Mouse (Mus musculus): ENCODE data around the gene 1700020L24Rik.

The 1700020L24Rik gene

GRCm38 (mm10) chr11:83437377-83437776 is at the start of gene 1700020L24Rik:
Gene 1700020L24Rik (plus strand): TSS chr11:83437677.
- no peak for DNase-seq (ENCODE audit: low read depth)

- no peak for DNase-seq (ENCODE audit: low read depth)
These were observed 44.4 kb upstream of the 1700020L24Rik start for GRCm38 (mm10) chr11:83393062-83393461.

GRCm38 (mm10) chr11:83394802-83395439 is 42.6 kb upstream of the 1700020L24Rik start:
- DNase-seq (ENCODE audit: low read depth) = no peak

- DNase-seq (ENCODE audit: low read depth) = no peak
These were observed 39.9 kb upstream of the 1700020L24Rik start for GRCm38 (mm10) chr11:83397626-83398025.

GRCm38 (mm10) chr11:83398724-83399123 is 38.8 kb upstream of the 1700020L24Rik start:
- DNase-seq (ENCODE audit: low read depth) = no peak

- no peak for DNase-seq (ENCODE audit: low read depth)
These were observed 33.7 kb upstream of the 1700020L24Rik start for GRCm38 (mm10) chr11:83403787-83404186.

GRCm38 (mm10) chr11:83406391-83406790 is 31.1 kb upstream of the 1700020L24Rik start:
- DNase-seq (ENCODE audit: low read depth) = no peak

- no peak for DNase-seq (ENCODE audit: low read depth)
These were observed 29.2 kb upstream of the 1700020L24Rik start for GRCm38 (mm10) chr11:83408242-83408641.

- DNase-seq (ENCODE audit: low read depth) = no peak
These were observed 28.3 kb upstream of the 1700020L24Rik start, which contains the start of gene Rasl10b for GRCm38 (mm10) chr11:83409087-83409754. Gene Rasl10b (plus strand): TSS chr11:83409137.

GRCm38 (mm10) chr11:83409792-83410291 is 27.6 kb upstream of the 1700020L24Rik start:
- DNase-seq (ENCODE audit: low read depth) = no peak

GRCm38 (mm10) chr11:83410510-83410909 is 27.0 kb upstream of the 1700020L24Rik start:
- DNase-seq (ENCODE audit: low read depth) = no peak

GRCm38 (mm10) chr11:83417080-83417479 is 20.4 kb upstream of the 1700020L24Rik start:
- DNase-seq (ENCODE audit: low read depth) = peak; percentile 74

- no peak for DNase-seq (ENCODE audit: low read depth)
These were observed 19.8 kb upstream of the 1700020L24Rik start for GRCm38 (mm10) chr11:83417708-83418107.

GRCm38 (mm10) chr11:83418566-83418965 is 18.9 kb upstream of the 1700020L24Rik start:
- DNase-seq (ENCODE audit: low read depth) = no peak

GRCm38 (mm10) chr11:83420338-83420737 is 17.1 kb upstream of the 1700020L24Rik start:
- DNase-seq (ENCODE audit: low read depth) = peak; percentile 46

GRCm38 (mm10) chr11:83421305-83421704 is 16.2 kb upstream of the 1700020L24Rik start:
- peak; percentile 83 for DNase-seq (ENCODE audit: low read depth)

GRCm38 (mm10) chr11:83424681-83425080 is 12.8 kb upstream of the 1700020L24Rik start:
- peak; percentile 84 for DNase-seq (ENCODE audit: low read depth)

GRCm38 (mm10) chr11:83426964-83427363 is 10.5 kb upstream of the 1700020L24Rik start:
- peak; percentile 42 for DNase-seq (ENCODE audit: low read depth)

GRCm38 (mm10) chr11:83429355-83429754 is 8.1 kb upstream of the 1700020L24Rik start, which contains the start of gene Gas2l2:
Gene Gas2l2 (minus strand): TSS chr11:83429455.
- DNase-seq (ENCODE audit: low read depth) = no peak

- no peak for DNase-seq (ENCODE audit: low read depth)
These were observed 4.9 kb upstream of the 1700020L24Rik start for GRCm38 (mm10) chr11:83432533-83432932.

GRCm38 (mm10) chr11:83439426-83440060 is 2.1 kb downstream of the 1700020L24Rik start:
- peak; percentile 43 for DNase-seq (ENCODE audit: low read depth)
